Mouse (Mus musculus): ENCODE measurements around the gene Zar1. TPM values are rescaled to one million over a fixed set of nuclear protein-coding genes. Genes with fewer than 3 reads are reported as not detected.
"Not testable (repeated sequence)": the region's sequence is repeated elsewhere in the genome, so short reads cannot be mapped to it uniquely, and the experiment has no call there.

The Zar1 gene
- total RNA-seq, 1 experiment: 0.22 TPM

DNA sequence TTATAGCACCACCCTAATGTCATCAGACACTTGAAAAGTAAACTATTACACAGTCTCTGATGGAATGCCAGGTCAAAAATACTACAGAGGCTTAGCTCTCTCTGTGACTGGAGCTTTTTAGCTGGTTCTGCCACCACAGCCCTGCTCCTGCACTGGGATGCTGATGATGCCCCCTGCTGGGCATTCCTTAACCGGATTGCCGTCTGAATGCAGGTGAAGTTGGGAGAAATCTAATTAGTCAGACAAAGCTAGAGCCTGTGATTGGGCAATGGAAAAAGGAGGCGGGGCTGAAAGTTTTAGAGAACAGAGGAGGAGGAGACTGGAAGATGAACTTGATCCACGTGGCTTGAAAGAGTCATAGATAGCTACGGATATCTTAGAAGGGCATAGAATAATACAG lies 20.0 kb upstream of the Zar1 start:
- TF ChIP-seq ZC3H11A (IDR thresholded peaks at IDR 0.05; ENCODE audit: borderline replicate concordance, low read depth, low read length) (peak; percentile 25; the same call in 1 of the 2 replicates), CHD2 (IDR thresholded peaks at IDR 0.05; ENCODE audit: low read depth, low read length) (no peak)

DNA sequence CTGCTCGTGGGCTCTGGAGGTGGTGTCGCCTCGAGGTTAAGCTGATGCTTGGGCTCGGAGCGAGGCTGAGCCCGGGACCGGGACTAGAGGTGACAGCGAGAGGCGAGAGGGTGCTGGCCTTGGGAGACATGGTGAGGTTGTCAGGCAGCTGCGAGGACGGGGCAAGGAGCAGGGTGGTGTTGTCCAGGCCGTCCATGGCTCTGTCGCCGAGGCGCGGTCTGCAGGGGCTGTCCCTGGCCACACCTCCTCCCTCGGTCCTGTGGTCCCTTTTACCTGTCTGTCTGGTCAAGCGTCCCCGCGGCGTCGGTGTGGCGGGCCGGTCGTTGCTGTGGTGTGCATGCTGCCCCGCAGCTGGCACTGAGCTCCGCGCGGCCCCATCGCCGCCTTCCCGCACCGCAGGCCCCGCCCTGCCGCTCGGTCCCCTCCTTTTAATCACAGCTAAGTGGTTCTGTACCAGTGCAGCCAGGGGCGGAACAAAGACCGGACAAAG lies 6.2 kb upstream of the Zar1 start, which contains the start of gene Gm5868:
Gene Gm5868 (minus strand): TSS at position 360 of the 490 bp plus-strand sequence.
- TF ChIP-seq MAFK (IDR thresholded peaks at IDR 0.05; ENCODE audit: insufficient read depth, low read depth, low read length) (no peak), HCFC1 (IDR thresholded peaks at IDR 0.05; ENCODE audit: borderline replicate concordance, insufficient read depth, low read length) (no peak), ZC3H11A (IDR thresholded peaks at IDR 0.05; ENCODE audit: borderline replicate concordance, low read depth, low read length) (no peak), ZNF384 (IDR thresholded peaks at IDR 0.05; ENCODE audit: low read depth, low read length) (no peak), CHD2 (IDR thresholded peaks at IDR 0.05; ENCODE audit: low read depth, low read length) (no peak)
- no peaks in the 10 kb centered on the region for H3K4me1 ChIP-seq (ENCODE audit: control insufficient read depth in 2 of 2, insufficient read depth in 2 of 2, low read length in 2 of 2, poor library complexity in 1 of 2)
- no peak for DNase-seq (ENCODE audit: low read depth, low spot score)
- no peaks in the 10 kb centered on the region for H3K9me3 ChIP-seq (ENCODE audit: control insufficient read depth, insufficient read depth, low read depth, low read length)
- H3K9ac ChIP-seq (ENCODE audit: insufficient read depth, low read depth, low read length, poor library complexity, severe bottlenecking): no peak within 1 kb of the TSS
- H3K4me3 ChIP-seq (ENCODE audit: insufficient read depth in 1 of 2, low read depth in 1 of 2, low read length in 2 of 2, poor library complexity in 1 of 2, severe bottlenecking in 1 of 2): peak within 1 kb of the TSS; percentile 36 to 63
- in situ Hi-C loops (cut with MboI; ENCODE audit: low sequenced_read_pairs in 2 of 2, unreplicated experiment in 2 of 2): no loop called here
- H3K36me3 ChIP-seq (ENCODE audit: control insufficient read depth, insufficient read depth, low read length, poor library complexity, severe bottlenecking): no peaks in the 10 kb centered on the region
- no peak within 1 kb of the TSS for H3K27ac ChIP-seq (ENCODE audit: insufficient read depth, low read depth, low read length, poor library complexity, severe bottlenecking)

More for the DNA sequence above, 20.0 kb upstream of the Zar1 start:
- peak; percentile 84 for DNase-seq (ENCODE audit: low read depth, low spot score)
- no peaks in the 10 kb centered on the region for H3K36me3 ChIP-seq (ENCODE audit: control insufficient read depth, insufficient read depth, low read length, poor library complexity, severe bottlenecking)
- no peak overlapping the region for H3K4me3 ChIP-seq (ENCODE audit: insufficient read depth in 1 of 2, low read depth in 1 of 2, low read length in 2 of 2, poor library complexity in 1 of 2, severe bottlenecking in 1 of 2)
- no peaks in the 10 kb centered on the region for H3K4me1 ChIP-seq (ENCODE audit: control insufficient read depth in 2 of 2, insufficient read depth in 2 of 2, low read length in 2 of 2, poor library complexity in 1 of 2)
- no peak overlapping the region for H3K9ac ChIP-seq (ENCODE audit: insufficient read depth, low read depth, low read length, poor library complexity, severe bottlenecking)
- in situ Hi-C loops (cut with MboI; ENCODE audit: low sequenced_read_pairs in 2 of 2, unreplicated experiment in 2 of 2): no loop called here
- no peak overlapping the region for H3K27ac ChIP-seq (ENCODE audit: insufficient read depth, low read depth, low read length, poor library complexity, severe bottlenecking)
- H3K9me3 ChIP-seq (ENCODE audit: control insufficient read depth, insufficient read depth, low read depth, low read length): no peaks in the 10 kb centered on the region

DNA sequence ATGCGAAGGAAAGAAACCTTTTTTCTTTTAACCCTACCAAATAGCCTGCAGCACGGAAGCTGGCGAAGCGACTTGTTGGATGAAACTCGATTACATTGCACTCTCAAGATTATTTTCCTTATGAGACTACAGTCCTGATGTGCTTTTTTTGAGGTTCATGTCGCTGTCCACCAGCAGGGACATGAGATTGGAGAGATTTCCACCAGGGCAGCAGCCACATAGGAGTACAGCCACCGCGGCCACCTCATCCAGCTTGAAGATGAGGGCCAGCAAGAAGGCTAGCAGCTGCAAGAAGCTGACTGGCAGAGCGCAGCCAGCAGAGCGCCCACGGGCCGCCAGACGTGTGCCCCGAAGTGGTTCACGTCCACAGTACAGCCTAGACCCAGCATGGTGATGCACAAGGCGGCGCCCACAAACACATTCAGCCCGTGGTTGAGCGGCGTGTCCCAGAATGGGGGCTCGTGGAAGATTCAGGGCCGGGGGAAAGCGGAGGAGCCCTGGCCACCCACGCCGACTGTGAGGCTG lies 5.7 kb upstream of the Zar1 start:
- H3K9ac ChIP-seq (ENCODE audit: insufficient read depth, low read depth, low read length, poor library complexity, severe bottlenecking); H3K27ac ChIP-seq (ENCODE audit: insufficient read depth, low read depth, low read length, poor library complexity, severe bottlenecking); H3K9me3 ChIP-seq (ENCODE audit: control insufficient read depth, insufficient read depth, low read depth, low read length); in situ Hi-C loops (cut with MboI; ENCODE audit: low sequenced_read_pairs in 2 of 2, unreplicated experiment in 2 of 2); DNase-seq (ENCODE audit: low read depth, low spot score); H3K4me1 ChIP-seq (ENCODE audit: control insufficient read depth in 2 of 2, insufficient read depth in 2 of 2, low read length in 2 of 2, poor library complexity in 1 of 2); H3K36me3 ChIP-seq (ENCODE audit: control insufficient read depth, insufficient read depth, low read length, poor library complexity, severe bottlenecking): not testable (repeated sequence)
- peak overlapping the region; percentile 36 to 63 for H3K4me3 ChIP-seq (ENCODE audit: insufficient read depth in 1 of 2, low read depth in 1 of 2, low read length in 2 of 2, poor library complexity in 1 of 2, severe bottlenecking in 1 of 2)

DNA sequence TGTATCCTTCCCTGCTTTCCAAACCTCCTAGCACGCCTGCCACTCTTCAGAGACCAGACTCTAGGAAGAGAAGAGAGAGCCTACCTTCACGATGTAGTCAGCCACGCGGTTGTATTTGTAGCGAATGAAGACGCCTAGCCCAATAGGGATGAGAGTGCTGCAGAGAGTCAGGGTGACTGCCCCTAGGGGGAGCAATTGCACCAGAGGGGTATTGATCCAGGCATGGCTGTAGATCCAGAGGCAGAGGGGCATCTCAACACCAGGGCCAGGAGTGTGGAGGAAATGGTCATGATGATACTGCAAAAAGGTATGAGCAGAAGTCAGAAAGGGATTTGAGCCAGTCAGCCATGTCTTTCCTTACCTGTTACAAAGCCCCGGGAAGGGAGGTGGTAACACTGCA lies 5.1 kb upstream of the Zar1 start:
- in situ Hi-C loops (cut with MboI; ENCODE audit: low sequenced_read_pairs in 2 of 2, unreplicated experiment in 2 of 2); H3K4me3 ChIP-seq (ENCODE audit: insufficient read depth in 1 of 2, low read depth in 1 of 2, low read length in 2 of 2, poor library complexity in 1 of 2, severe bottlenecking in 1 of 2); DNase-seq (ENCODE audit: low read depth, low spot score); H3K9me3 ChIP-seq (ENCODE audit: control insufficient read depth, insufficient read depth, low read depth, low read length); H3K4me1 ChIP-seq (ENCODE audit: control insufficient read depth in 2 of 2, insufficient read depth in 2 of 2, low read length in 2 of 2, poor library complexity in 1 of 2); H3K9ac ChIP-seq (ENCODE audit: insufficient read depth, low read depth, low read length, poor library complexity, severe bottlenecking); H3K27ac ChIP-seq (ENCODE audit: insufficient read depth, low read depth, low read length, poor library complexity, severe bottlenecking); H3K36me3 ChIP-seq (ENCODE audit: control insufficient read depth, insufficient read depth, low read length, poor library complexity, severe bottlenecking): not testable (repeated sequence)

DNA sequence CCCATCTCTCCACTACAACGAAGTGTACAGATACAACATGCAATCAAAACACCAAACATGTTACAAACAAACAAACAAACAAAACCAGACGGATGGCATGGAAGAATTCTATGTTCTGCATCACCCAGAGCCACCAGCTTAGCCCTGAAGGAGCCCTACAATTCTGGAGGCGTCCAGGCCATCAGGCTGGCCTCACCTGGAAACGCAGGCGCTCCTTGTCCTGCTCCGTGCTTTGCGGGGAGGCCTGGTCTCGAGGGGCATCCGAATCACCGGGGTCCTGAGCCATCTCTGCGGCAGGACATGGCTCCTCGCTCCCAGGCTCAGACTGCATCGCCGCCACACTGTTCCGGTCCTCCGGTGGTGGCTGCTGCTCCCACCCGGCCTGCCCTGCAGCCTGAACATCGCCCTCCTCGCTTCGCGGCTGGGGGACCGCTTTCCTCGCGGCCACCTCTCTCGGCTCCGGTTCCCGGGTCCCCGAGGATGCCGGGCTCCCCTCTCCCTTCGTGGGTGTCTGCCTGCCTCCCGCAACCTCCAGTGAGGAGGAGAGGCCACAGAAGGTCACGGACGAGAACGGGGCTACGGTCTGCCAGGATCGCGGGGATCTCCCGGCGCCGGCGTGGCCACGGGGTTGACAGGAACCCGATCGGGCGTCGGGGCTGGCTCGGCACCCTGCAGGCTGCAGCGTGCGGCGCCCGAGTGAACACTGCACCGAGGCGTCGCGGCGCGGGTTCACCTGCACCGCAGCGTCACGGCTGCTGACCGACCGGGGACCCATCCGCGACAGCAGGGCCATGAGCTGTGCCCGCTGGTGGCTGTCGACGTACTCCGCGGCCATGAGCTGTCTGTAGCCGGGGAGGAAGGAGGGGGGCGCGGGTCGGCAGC lies 725 bp downstream of the Zar1 start:
- H3K4me1 ChIP-seq (ENCODE audit: control insufficient read depth in 2 of 2, insufficient read depth in 2 of 2, low read length in 2 of 2, poor library complexity in 1 of 2); in situ Hi-C loops (cut with MboI; ENCODE audit: low sequenced_read_pairs in 2 of 2, unreplicated experiment in 2 of 2); DNase-seq (ENCODE audit: low read depth, low spot score); H3K27ac ChIP-seq (ENCODE audit: insufficient read depth, low read depth, low read length, poor library complexity, severe bottlenecking); H3K9me3 ChIP-seq (ENCODE audit: control insufficient read depth, insufficient read depth, low read depth, low read length); H3K36me3 ChIP-seq (ENCODE audit: control insufficient read depth, insufficient read depth, low read length, poor library complexity, severe bottlenecking): not testable (repeated sequence)
- peak overlapping the region; percentile 60 to 62 for H3K4me3 ChIP-seq (ENCODE audit: insufficient read depth in 1 of 2, low read depth in 1 of 2, low read length in 2 of 2, poor library complexity in 1 of 2, severe bottlenecking in 1 of 2)
- peak overlapping the region; percentile 33 for H3K9ac ChIP-seq (ENCODE audit: insufficient read depth, low read depth, low read length, poor library complexity, severe bottlenecking)

DNA sequence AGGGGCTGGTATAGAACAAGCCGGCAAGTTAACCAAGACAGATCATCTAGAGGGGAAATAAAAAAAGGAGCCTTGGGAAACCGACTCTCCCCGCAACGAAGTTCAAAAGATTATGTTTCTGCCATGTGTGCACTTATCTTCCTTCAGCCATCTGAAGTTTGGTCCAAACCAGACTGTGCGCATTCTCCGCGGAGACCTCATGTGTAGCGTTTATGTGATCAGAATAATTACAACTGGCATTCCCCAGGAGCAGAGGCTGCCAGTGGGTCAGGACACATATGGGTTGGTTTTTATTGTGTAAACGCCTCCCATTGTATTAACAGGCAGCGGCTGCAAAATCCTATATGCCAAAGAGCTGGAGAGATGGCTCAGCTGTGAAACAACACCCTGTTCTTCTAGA lies 1.5 kb downstream of the Zar1 start:
- not testable (repeated sequence) for DNase-seq (ENCODE audit: low read depth, low spot score)

More for the DNA sequence above, 1.5 kb downstream of the Zar1 start:
- H3K9me3 ChIP-seq (ENCODE audit: control insufficient read depth, insufficient read depth, low read depth, low read length); H3K9ac ChIP-seq (ENCODE audit: insufficient read depth, low read depth, low read length, poor library complexity, severe bottlenecking); H3K4me1 ChIP-seq (ENCODE audit: control insufficient read depth in 2 of 2, insufficient read depth in 2 of 2, low read length in 2 of 2, poor library complexity in 1 of 2); in situ Hi-C loops (cut with MboI; ENCODE audit: low sequenced_read_pairs in 2 of 2, unreplicated experiment in 2 of 2); H3K36me3 ChIP-seq (ENCODE audit: control insufficient read depth, insufficient read depth, low read length, poor library complexity, severe bottlenecking); H3K27ac ChIP-seq (ENCODE audit: insufficient read depth, low read depth, low read length, poor library complexity, severe bottlenecking); H3K4me3 ChIP-seq (ENCODE audit: insufficient read depth in 1 of 2, low read depth in 1 of 2, low read length in 2 of 2, poor library complexity in 1 of 2, severe bottlenecking in 1 of 2): not testable (repeated sequence)

Measured in ES-E14 (cell line).